Mouse (Mus musculus) inflammation-experienced regulatory T-cells, adult 6 months (primary cell): ENCODE data around the gene Sptlc3. TPM values are rescaled to one million over a fixed set of nuclear protein-coding genes. Genes with fewer than 3 reads are reported as not detected.
A peak's percentile ranks its signal among the peaks of the same experiment; 100 is the strongest.

ENCODE experiments used
- ATAC-seq: one replicate; pipeline ENCODE4 v1.8.0; 2017
- polyA plus RNA-seq, 3 experiments: library from polyadenylated mRNA; unstranded; fragments of 100-300 nt; shearing (Covaris generic); gene quantifications; one replicate each; pipeline ENCODE4 v1.2.1; 2017

Gene Sptlc3
- polyA plus RNA-seq, 3 experiments from 2014 or later, result not detected

GRCm38 (mm10) chr2:139641757-139642385 is 148.2 kb downstream of the Sptlc3 start:
- ATAC-seq, result no peak

- ATAC-seq, result no peak
These were observed 155.8 kb downstream of the Sptlc3 start for GRCm38 (mm10) chr2:139649518-139649917.

GRCm38 (mm10) chr2:139656750-139657149 is 163.0 kb downstream of the Sptlc3 start:
- no peak for ATAC-seq

GRCm38 (mm10) chr2:139671838-139672237 is 178.1 kb downstream of the Sptlc3 start:
- no peak for ATAC-seq

GRCm38 (mm10) chr2:139672371-139672770 is 178.7 kb downstream of the Sptlc3 start:
- ATAC-seq, result no peak

GRCm38 (mm10) chr2:139677065-139677762 is 183.5 kb downstream of the Sptlc3 start:
- ATAC-seq, result no peak

GRCm38 (mm10) chr2:139677809-139678274 is 184.1 kb downstream of the Sptlc3 start, which contains the start of gene Ism1:
Gene Ism1 (plus strand): TSS chr2:139678178.
- ATAC-seq, result no peak

- ATAC-seq, result peak; percentile 32
These were observed 184.8 kb downstream of the Sptlc3 start for GRCm38 (mm10) chr2:139678275-139679140.

GRCm38 (mm10) chr2:139682540-139682939 is 188.8 kb downstream of the Sptlc3 start:
- no peak for ATAC-seq

Other genes starting within 250 kb of the Sptlc3 start
- gene Ism1, start 184.3 kb downstream of the Sptlc3 start, polyA plus RNA-seq, result under 1 TPM in 2 of 3 experiments, not detected in 1; 0.26 to 0.32 TPM